Mouse (Mus musculus): ENCODE data around the gene Eml2. TPM values are rescaled to one million over a fixed set of nuclear protein-coding genes. Genes with fewer than 3 reads are reported as not detected.

Gene Eml2
- polyA plus RNA-seq, 1 experiment from 2014 or later, result 3.4 TPM

DNA sequence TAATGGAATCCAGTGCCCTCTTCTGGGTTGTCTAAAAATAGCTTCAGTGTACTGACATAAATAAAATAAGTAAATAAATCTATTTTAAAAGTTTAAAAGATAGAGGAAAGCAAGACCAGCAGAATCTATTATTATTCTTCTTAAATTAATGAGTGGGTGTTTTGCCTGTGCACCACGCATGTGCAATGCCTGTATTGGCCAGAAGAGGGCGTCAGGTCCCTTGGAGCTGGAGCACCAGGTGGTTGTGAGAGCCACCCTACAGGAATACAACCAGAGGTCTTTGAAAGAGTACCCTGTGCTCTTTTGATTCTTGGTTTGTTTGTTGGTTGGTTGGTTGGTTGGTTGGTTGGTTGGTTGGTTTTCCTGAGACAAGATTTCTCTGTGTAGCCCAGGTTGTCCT is 21.8 kb downstream of the Eml2 start:
- H3K4me2 ChIP-seq (ENCODE audit: low read length), result no peak overlapping the region
- no peak overlapping the region for H3K27ac ChIP-seq (ENCODE audit: low read depth, low read length)
- no peak for DNase-seq (ENCODE audit: low spot score)
- H3K4me1 ChIP-seq (ENCODE audit: control insufficient read depth, insufficient read depth, low read length), result no peaks in the 10 kb centered on the region
- ATAC-seq, result no peak
- H3K4me3 ChIP-seq (ENCODE audit: low read depth, low read length), result no peak overlapping the region
- H3K9me3 ChIP-seq (replicated peaks; ENCODE audit: control insufficient read depth, low read length), result no peaks in the 10 kb centered on the region; the same call in 1 of the 2 replicates
- peaks cover 55% of the 10 kb centered on the region for H3K36me3 ChIP-seq (ENCODE audit: control insufficient read depth, insufficient read depth, low read length)
- H3K27me3 ChIP-seq (replicated peaks; ENCODE audit: control insufficient read depth, insufficient read depth, low read length), result no peaks in the 10 kb centered on the region
- WGBS, result 25% methylated on average over 2 of the region's 2 CpGs
- no peak overlapping the region for H3K9ac ChIP-seq (ENCODE audit: low read length)

DNA sequence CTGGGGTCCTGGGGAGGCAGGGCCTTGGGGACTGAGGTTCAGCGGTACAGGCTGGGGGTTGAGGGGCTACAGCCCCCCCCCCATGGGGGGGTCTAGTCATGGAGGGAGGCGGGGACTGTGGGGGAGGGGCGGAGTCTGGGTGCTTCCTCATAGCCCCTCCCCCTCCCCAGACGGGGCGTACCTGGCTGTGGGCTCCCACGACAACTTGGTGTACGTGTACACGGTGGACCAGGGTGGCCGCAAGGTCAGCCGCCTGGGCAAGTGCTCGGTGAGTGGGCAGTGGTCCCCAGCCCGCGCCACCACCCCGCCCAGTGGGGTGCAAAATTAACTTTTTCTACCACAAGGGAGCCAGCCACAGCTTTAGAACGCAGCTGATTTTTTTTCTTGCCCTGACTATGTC is 25.4 kb downstream of the Eml2 start:
- H3K4me3 ChIP-seq (ENCODE audit: low read depth, low read length), result no peak overlapping the region
- no peaks in the 10 kb centered on the region for H3K9me3 ChIP-seq (replicated peaks; ENCODE audit: control insufficient read depth, low read length)
- no peak for DNase-seq (ENCODE audit: low spot score)
- H3K4me2 ChIP-seq (ENCODE audit: low read length), result no peak overlapping the region
- no peak overlapping the region for H3K9ac ChIP-seq (ENCODE audit: low read length)
- no peak for ATAC-seq
- H3K4me1 ChIP-seq (ENCODE audit: control insufficient read depth, insufficient read depth, low read length), result no peaks in the 10 kb centered on the region
- H3K36me3 ChIP-seq (ENCODE audit: control insufficient read depth, insufficient read depth, low read length), result peaks cover 53% of the 10 kb centered on the region
- H3K27me3 ChIP-seq (replicated peaks; ENCODE audit: control insufficient read depth, insufficient read depth, low read length), result no peaks in the 10 kb centered on the region
- no peak overlapping the region for H3K27ac ChIP-seq (ENCODE audit: low read depth, low read length)
- WGBS, result 66% methylated on average over 10 of the region's 15 CpGs

DNA sequence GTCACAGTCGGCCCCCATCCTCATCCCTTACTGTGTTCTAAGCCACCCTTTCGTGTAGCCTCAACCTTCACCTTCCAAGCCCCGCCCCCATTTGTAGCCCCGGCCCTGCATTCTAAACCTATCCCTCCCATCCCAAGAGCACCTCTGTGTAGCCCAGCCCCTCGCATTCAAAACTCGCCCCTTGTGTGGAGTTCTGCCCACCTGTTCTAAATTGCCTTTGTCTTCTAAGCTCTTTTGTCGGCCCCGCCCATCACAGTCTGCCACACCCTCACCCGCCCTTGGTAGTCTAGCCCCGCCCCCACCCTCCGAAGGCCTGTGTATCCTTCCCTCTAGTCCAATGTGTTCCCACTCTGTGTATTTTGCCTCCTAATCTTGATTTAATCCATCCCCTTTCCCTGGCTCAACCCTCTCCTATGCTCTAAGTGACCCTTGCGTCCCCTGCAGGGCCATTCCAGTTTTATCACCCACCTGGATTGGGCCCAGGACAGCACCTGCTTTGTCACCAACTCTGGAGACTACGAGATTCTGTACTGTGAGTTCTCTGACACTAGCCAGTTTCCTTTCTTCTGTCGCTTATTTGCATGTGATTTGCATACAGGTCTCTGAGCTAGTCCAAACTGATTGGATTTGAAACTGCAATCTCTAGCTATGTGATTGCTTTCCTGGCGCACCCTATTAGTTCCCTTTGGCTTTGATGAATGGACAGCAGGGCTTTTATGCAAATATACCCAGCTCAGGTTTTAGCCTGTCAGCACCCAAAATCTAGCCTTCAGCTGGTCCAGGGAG is 26.0 kb downstream of the Eml2 start:
- Histone ChIP-seq H3K9me3 (replicated peaks; ENCODE audit: control insufficient read depth, low read length) (no peaks in the 10 kb centered on the region), H3K27ac (ENCODE audit: low read depth, low read length) (no peak overlapping the region), H3K9ac (ENCODE audit: low read length) (no peak overlapping the region), H3K4me1 (ENCODE audit: control insufficient read depth, insufficient read depth, low read length) (no peaks in the 10 kb centered on the region), H3K27me3 (replicated peaks; ENCODE audit: control insufficient read depth, insufficient read depth, low read length) (no peaks in the 10 kb centered on the region), H3K36me3 (ENCODE audit: control insufficient read depth, insufficient read depth, low read length) (peaks cover 48% of the 10 kb centered on the region), H3K4me2 (ENCODE audit: low read length) (no peak overlapping the region), H3K4me3 (ENCODE audit: low read depth, low read length) (no peak overlapping the region)
- ATAC-seq, result no peak
- DNase-seq (ENCODE audit: low spot score), result no peak
- 60% methylated on average over 15 of the region's 15 CpGs for WGBS

DNA sequence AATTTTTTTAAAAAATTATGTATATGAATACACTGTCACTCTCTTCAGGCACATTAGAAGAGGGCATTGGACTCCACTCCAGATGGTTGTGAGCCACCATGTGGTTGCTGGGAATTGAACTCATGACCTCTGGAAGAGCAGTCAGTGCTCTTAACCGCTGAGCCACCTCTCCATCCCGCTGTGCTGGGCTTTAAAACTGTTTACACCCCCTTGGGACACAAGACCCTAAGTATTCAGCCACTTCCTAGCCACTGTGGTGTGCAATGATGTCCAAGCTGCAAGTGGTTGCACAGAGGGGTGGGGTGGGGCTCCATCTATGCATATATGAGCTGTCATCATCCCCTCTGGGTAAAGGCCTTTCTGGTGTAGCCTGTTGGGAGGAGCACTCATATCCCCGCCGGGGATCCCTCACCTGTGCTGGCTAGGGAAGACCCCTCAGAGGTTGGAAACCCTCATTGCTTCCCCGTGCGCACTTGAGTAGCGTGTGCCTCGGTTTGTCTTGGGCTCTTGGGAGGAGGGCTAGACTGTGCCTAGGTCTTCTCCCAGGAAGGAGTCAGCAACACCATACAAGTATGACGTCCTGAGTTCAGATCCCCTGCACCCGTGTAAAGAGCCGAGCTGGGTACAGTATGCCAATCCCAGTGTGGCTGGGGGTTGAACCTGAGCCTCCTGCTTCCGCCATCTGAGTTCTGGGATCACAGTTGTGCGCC is 32.1 kb downstream of the Eml2 start:
- 82% methylated on average over 13 of the region's 13 CpGs for WGBS
- Histone ChIP-seq H3K4me2 (ENCODE audit: low read length) (no peak overlapping the region), H3K9ac (ENCODE audit: low read length) (no peak overlapping the region), H3K27ac (ENCODE audit: low read depth, low read length) (no peak overlapping the region), H3K4me3 (ENCODE audit: low read depth, low read length) (no peak overlapping the region), H3K36me3 (ENCODE audit: control insufficient read depth, insufficient read depth, low read length) (peaks cover 22% of the 10 kb centered on the region), H3K27me3 (replicated peaks; ENCODE audit: control insufficient read depth, insufficient read depth, low read length) (no peaks in the 10 kb centered on the region), H3K4me1 (ENCODE audit: control insufficient read depth, insufficient read depth, low read length) (peaks cover 3% of the 10 kb centered on the region; the same call in 1 of the 2 replicates), H3K9me3 (replicated peaks; ENCODE audit: control insufficient read depth, low read length) (no peaks in the 10 kb centered on the region)
- ATAC-seq (no peak), DNase-seq (ENCODE audit: low spot score) (no peak)

DNA sequence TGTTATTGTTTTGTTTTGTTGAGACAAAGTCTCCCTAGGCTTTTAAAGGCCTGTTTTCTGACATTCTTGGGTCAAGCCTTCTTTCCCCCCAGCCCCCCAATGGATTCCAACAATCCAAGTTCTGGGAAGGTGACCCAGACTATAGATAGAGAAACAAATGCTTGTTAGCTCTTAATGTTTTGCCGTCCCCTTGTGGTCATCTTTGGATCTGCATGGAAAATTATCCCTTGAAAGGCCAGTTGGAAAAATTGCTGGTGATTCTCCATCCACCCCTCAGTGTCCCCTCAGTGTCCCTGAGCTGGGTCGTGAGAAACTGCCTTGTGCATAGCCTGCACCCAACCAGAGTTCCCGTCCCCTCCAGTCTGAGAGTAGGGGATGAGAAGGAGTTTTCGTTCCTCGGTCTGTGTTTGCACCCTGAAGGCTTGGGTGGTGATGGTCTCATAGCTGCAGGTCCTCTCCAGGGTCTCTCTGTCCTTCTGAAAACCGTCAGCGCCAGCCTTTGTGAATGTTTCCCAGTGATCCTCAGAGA is 32.8 kb downstream of the Eml2 start:
- no peaks in the 10 kb centered on the region for H3K27me3 ChIP-seq (replicated peaks; ENCODE audit: control insufficient read depth, insufficient read depth, low read length)
- WGBS, result 48% methylated on average over 7 of the region's 7 CpGs
- H3K27ac ChIP-seq (ENCODE audit: low read depth, low read length), result no peak overlapping the region

DNA sequence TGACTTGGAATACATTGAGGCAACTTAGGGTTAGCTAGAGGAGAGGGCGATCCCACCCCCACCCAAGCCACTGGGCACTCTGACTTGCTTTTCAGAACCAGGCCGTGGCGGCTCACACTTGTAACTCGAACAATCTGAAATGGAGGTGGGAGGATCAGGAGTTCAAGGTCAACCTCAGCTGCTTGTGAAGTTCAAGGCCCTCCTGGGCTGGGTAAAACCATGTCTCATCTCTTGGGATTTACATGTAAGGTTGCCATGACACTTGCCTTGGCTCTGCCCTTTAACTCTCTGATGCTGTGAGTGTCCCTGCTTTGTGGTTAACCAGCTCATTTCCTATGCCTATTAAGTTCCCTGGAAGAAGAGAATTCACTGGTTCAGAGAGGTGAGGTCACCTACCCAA is 33.3 kb downstream of the Eml2 start:
- Histone ChIP-seq H3K4me2 (ENCODE audit: low read length) (no peak overlapping the region), H3K9me3 (replicated peaks; ENCODE audit: control insufficient read depth, low read length) (no peaks in the 10 kb centered on the region), H3K36me3 (ENCODE audit: control insufficient read depth, insufficient read depth, low read length) (peaks cover 17% of the 10 kb centered on the region), H3K9ac (ENCODE audit: low read length) (no peak overlapping the region), H3K4me3 (ENCODE audit: low read depth, low read length) (no peak overlapping the region), H3K27ac (ENCODE audit: low read depth, low read length) (no peak overlapping the region), H3K4me1 (ENCODE audit: control insufficient read depth, insufficient read depth, low read length) (peaks cover 3% of the 10 kb centered on the region; the same call in 1 of the 2 replicates), H3K27me3 (replicated peaks; ENCODE audit: control insufficient read depth, insufficient read depth, low read length) (no peaks in the 10 kb centered on the region)
- DNase-seq (ENCODE audit: low spot score), result no peak
- no peak for ATAC-seq
- 77% methylated on average over 4 of the region's 4 CpGs for WGBS

More for the DNA sequence above, 32.8 kb downstream of the Eml2 start:
- no peak overlapping the region for H3K4me3 ChIP-seq (ENCODE audit: low read depth, low read length)
- ATAC-seq (no peak), DNase-seq (ENCODE audit: low spot score) (peak; percentile 84)
- H3K4me1 ChIP-seq (ENCODE audit: control insufficient read depth, insufficient read depth, low read length), result peaks cover 3% of the 10 kb centered on the region; the same call in 1 of the 2 replicates
- peaks cover 22% of the 10 kb centered on the region for H3K36me3 ChIP-seq (ENCODE audit: control insufficient read depth, insufficient read depth, low read length)
- H3K9ac ChIP-seq (ENCODE audit: low read length), result no peak overlapping the region
- no peak overlapping the region for H3K4me2 ChIP-seq (ENCODE audit: low read length)
- H3K9me3 ChIP-seq (replicated peaks; ENCODE audit: control insufficient read depth, low read length), result no peaks in the 10 kb centered on the region

DNA sequence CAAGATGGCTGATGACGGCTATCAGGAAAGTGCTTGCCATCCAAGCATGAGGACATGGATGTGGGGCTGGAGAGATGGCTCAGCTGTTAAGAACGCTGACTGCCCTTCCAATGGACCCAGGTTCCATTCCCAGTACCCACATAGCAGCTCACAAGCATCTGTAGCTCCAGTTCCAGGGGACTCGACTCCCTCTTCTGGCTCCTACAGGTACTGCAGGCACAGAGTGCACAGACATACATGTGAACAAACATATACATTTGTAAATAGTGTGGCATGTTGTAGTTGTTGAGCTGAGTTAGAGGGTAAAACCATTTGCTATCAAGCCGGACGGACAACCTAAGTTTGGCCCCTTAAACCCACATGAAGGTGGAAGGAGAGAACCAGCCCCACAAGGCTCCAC is 33.8 kb downstream of the Eml2 start:
- WGBS, result 95% methylated on average over 5 of the region's 5 CpGs
- Histone ChIP-seq H3K27ac (ENCODE audit: low read depth, low read length) (no peak overlapping the region), H3K4me3 (ENCODE audit: low read depth, low read length) (no peak overlapping the region), H3K27me3 (replicated peaks; ENCODE audit: control insufficient read depth, insufficient read depth, low read length) (no peaks in the 10 kb centered on the region), H3K36me3 (ENCODE audit: control insufficient read depth, insufficient read depth, low read length) (peaks cover 12% of the 10 kb centered on the region), H3K4me1 (ENCODE audit: control insufficient read depth, insufficient read depth, low read length) (peaks cover 3% of the 10 kb centered on the region; the same call in 1 of the 2 replicates), H3K9me3 (replicated peaks; ENCODE audit: control insufficient read depth, low read length) (no peaks in the 10 kb centered on the region), H3K4me2 (ENCODE audit: low read length) (no peak overlapping the region), H3K9ac (ENCODE audit: low read length) (no peak overlapping the region)
- DNase-seq (ENCODE audit: low spot score) (no peak), ATAC-seq (no peak)

DNA sequence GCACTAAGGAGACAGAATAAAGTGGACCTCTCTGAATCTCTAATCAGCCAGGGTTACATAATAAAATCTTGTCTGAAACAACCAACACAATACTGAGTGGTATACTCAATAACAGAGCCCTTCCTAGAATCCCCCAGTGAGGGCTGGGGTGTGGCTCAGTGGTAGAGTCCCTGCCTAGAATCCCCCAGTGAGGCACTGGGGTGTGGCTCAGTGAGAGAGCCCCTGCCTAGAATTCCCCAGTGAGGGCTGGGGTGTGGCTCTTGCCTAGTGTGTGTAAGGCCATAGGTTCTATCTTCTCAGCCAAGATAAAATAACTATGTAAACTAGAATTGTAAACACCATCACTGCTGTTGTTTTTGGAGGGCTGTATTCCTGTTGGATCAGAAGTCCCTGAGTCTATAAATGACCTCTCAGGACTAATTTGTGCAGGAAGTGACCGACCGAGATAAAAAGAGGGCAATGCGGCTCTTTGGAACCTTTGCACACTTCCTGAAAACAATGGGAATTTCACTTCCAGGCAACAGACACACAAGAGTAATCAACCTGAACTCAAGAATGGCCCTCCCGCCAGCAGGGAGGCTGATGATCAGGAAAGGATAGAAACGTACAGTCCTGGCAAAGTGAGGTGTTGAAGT is 34.9 kb downstream of the Eml2 start:
- no peak overlapping the region for H3K9ac ChIP-seq (ENCODE audit: low read length)
- no peaks in the 10 kb centered on the region for H3K27me3 ChIP-seq (replicated peaks; ENCODE audit: control insufficient read depth, insufficient read depth, low read length)
- WGBS, result 67% methylated on average over 5 of the region's 5 CpGs
- ATAC-seq (no peak), DNase-seq (ENCODE audit: low spot score) (no peak)
- peaks cover under 1% of the 10 kb centered on the region; the same call in 1 of the 2 replicates for H3K36me3 ChIP-seq (ENCODE audit: control insufficient read depth, insufficient read depth, low read length)
- no peak overlapping the region for H3K4me3 ChIP-seq (ENCODE audit: low read depth, low read length)
- no peak overlapping the region for H3K27ac ChIP-seq (ENCODE audit: low read depth, low read length)
- H3K4me1 ChIP-seq (ENCODE audit: control insufficient read depth, insufficient read depth, low read length), result peaks cover 3% of the 10 kb centered on the region; the same call in 1 of the 2 replicates
- H3K9me3 ChIP-seq (replicated peaks; ENCODE audit: control insufficient read depth, low read length), result no peaks in the 10 kb centered on the region
- H3K4me2 ChIP-seq (ENCODE audit: low read length), result no peak overlapping the region

Measured in forebrain, embryonic 14.5 days (tissue).